Mouse (Mus musculus) mesoderm, embryonic 11.5 days (tissue): ENCODE results near the gene Evpl.

Source experiments
- DNase-seq: peaks from one replicate; pipeline ENCODE4 v3.0.0-alpha.2; 2012; ENCODE audit warnings: low read depth, low spot score

Gene Evpl

DNA sequence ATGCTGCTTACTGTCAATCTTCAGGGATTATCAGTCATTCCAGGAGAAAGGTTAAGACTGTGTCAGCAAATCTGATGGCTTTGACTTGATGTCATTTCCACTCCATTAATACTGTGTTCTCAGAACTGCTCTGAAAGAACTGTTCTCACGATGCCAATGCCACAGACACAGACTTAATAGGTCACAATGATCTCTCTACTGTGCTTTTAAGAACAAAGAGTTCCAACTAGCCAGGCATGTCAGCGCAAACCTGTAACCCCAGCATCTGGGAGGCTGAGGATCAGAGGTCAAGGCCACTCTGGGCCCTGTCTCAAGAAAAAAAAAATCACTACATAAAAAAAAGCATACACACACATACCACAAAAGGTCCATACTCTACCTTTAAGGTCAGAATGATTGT lies 65.9 kb downstream of the Evpl start:
- DNase-seq, result no peak
